In genomic region chr4:106934931-106935582, GRCm38 (mm10) we compare ENCODE assay signal across 8 mouse cellular contexts. TPM values are rescaled to one million over a fixed set of nuclear protein-coding genes. Genes with fewer than 3 reads are reported as not detected.
DNase-seq lines count a peak whose midpoint lies in the region; TF ChIP-seq lines count a peak whose summit lies in the region.

No protein-coding gene starts in this region.

- no peaks in the 10 kb centered on the region for H3K27me3 ChIP-seq in MEL (ENCODE audit: control insufficient read depth in 1 of 2, insufficient read depth in 2 of 2, low read length in 2 of 2)
- H3K27me3 ChIP-seq in erythroblast, embryonic 14.5 days (ENCODE audit: control insufficient read depth), result no peaks in the 10 kb centered on the region

- peak; percentile 94 for TF ChIP-seq EP300 in MEL (IDR thresholded peaks at IDR 0.05; ENCODE audit: low read depth in 1 of 2, low read length in 2 of 2)

- peak; percentile 37 for DNase-seq in CD4-positive helper T cell, adult 2 months (ENCODE audit: low read depth, low spot score)
- DNase-seq in MEL (ENCODE audit: low read depth, low spot score) (peak; percentile 90), liver (peak; percentile 80)
- peak; percentile 37 for DNase-seq in thymus, postnatal 10 days (ENCODE audit: low spot score in 2 of 2)
- no peak for DNase-seq in adrenal gland, adult (ENCODE audit: inconsistent age in 2 of 2, low spot score in 1 of 2)
- DNase-seq in urinary bladder, postnatal 4 days (ENCODE audit: low spot score in 2 of 2), result no peak
- no peak for DNase-seq in heart, adult 11 months

- H3K4me1 ChIP-seq in MEL (ENCODE audit: control insufficient read depth in 1 of 2, insufficient read depth in 2 of 2, low read length in 2 of 2), result peaks cover 36 to 61% of the 10 kb centered on the region in 2 experiments
- peaks cover 91% of the 10 kb centered on the region for H3K4me1 ChIP-seq in erythroblast, embryonic 14.5 days (ENCODE audit: control insufficient read depth)

- H3K4me3 ChIP-seq in MEL (ENCODE audit: control insufficient read depth in 1 of 2, insufficient read depth in 1 of 2, low read depth in 2 of 2, low read length in 2 of 2), result 0 out of 4 replicates have a peak overlapping the region, but pooled peaks of 1 of the 2 experiments have one; percentile 9
- H3K4me3 ChIP-seq in erythroblast, embryonic 14.5 days (replicated peaks), result peak overlapping the region; percentile 46

- peaks cover 7 to 56% of the 10 kb centered on the region in 2 experiments for H3K36me3 ChIP-seq in MEL (ENCODE audit: control insufficient read depth in 1 of 2, insufficient read depth in 2 of 2, low read length in 2 of 2)
- H3K36me3 ChIP-seq in erythroblast, embryonic 14.5 days (ENCODE audit: control insufficient read depth), result peaks cover 100% of the 10 kb centered on the region

- TF ChIP-seq POLR2A in MEL (IDR thresholded peaks at IDR 0.05; ENCODE audit: control insufficient read depth in 1 of 2, insufficient read depth in 1 of 2, low read depth in 1 of 2, low read length in 2 of 2, poor library complexity in 1 of 2), result no peak; a peak in 1 of 4 replicates

- TF ChIP-seq RAD21 in MEL (IDR thresholded peaks at IDR 0.05; ENCODE audit: low read depth, low read length), result no peak

- H3K9ac ChIP-seq in MEL (ENCODE audit: control insufficient read depth, low read depth, low read length, poor library complexity, severe bottlenecking), result peak overlapping the region; percentile 50

- no peak for TF ChIP-seq CTCF in MEL (IDR thresholded peaks at IDR 0.05 in 2 of 3, conservative IDR thresholded peaks at IDR 0.05 in 1 of 3; ENCODE audit: control insufficient read depth in 1 of 3, insufficient read depth in 1 of 3, low read depth in 2 of 3, low read length in 3 of 3, poor library complexity in 1 of 3, severe bottlenecking in 1 of 3)

- H3K79me2 ChIP-seq in MEL (ENCODE audit: control insufficient read depth, insufficient read depth, low read length, poor library complexity), result peaks cover 19% of the 10 kb centered on the region

- no peaks in the 10 kb centered on the region for H3K9me3 ChIP-seq in MEL (replicated peaks; ENCODE audit: insufficient read depth, low read length)
- H3K9me3 ChIP-seq in erythroblast, embryonic 14.5 days (ENCODE audit: control insufficient read depth, low read length), result no peaks in the 10 kb centered on the region

- H3K27ac ChIP-seq in MEL (ENCODE audit: control insufficient read depth, low read depth, low read length), result peak overlapping the region; percentile 100

TF ChIP-seq in MEL, 35 proteins besides CTCF, POLR2A, EP300 and RAD21:
- TF ChIP-seq POLR2AphosphoS2 (IDR thresholded peaks at IDR 0.05; ENCODE audit: low read length) (no peak), ZKSCAN1 (IDR thresholded peaks at IDR 0.05; ENCODE audit: low read depth, low read length) (peak; percentile 98), USF2 (IDR thresholded peaks at IDR 0.05; ENCODE audit: borderline replicate concordance in 1 of 2, insufficient read depth in 1 of 2, low read depth in 1 of 2, low read length in 2 of 2) (no peak), MAZ (IDR thresholded peaks at IDR 0.05; ENCODE audit: low read depth, low read length) (peak; percentile 95), TAL1 (IDR thresholded peaks at IDR 0.05; ENCODE audit: low read length) (peak; percentile 71), SIN3A (IDR thresholded peaks at IDR 0.05; ENCODE audit: low read length) (peak; percentile 93), SMC3 (IDR thresholded peaks at IDR 0.05; ENCODE audit: low read depth, low read length) (no peak), RCOR1 (IDR thresholded peaks at IDR 0.05; ENCODE audit: low read depth, low read length) (peak; percentile 92), CHD2 (IDR thresholded peaks at IDR 0.05; ENCODE audit: low read length) (peak; percentile 33), JUND (IDR thresholded peaks at IDR 0.05; ENCODE audit: low read depth, low read length) (peak; percentile 75), NELFE (IDR thresholded peaks at IDR 0.05; ENCODE audit: low read depth, low read length) (peak; percentile 42; the same call in 1 of the 2 replicates), ELF1 (IDR thresholded peaks at IDR 0.05; ENCODE audit: low read depth, low read length) (0 out of 2 replicates have a peak, but pooled peaks have one; percentile 14), POLR2AphosphoS5 (IDR thresholded peaks at IDR 0.05; ENCODE audit: borderline replicate concordance, low read depth, low read length) (no peak), UBTF (IDR thresholded peaks at IDR 0.05; ENCODE audit: borderline replicate concordance, insufficient read depth, low read depth, low read length) (no peak), ZNF384 (IDR thresholded peaks at IDR 0.05; ENCODE audit: low read depth, low read length) (peak; percentile 80), ZC3H11A (IDR thresholded peaks at IDR 0.05; ENCODE audit: low read depth, low read length) (0 out of 2 replicates have a peak, but pooled peaks have one; percentile 27), MXI1 (IDR thresholded peaks at IDR 0.05; ENCODE audit: low read depth, low read length) (peak; percentile 78), KAT2A (conservative IDR thresholded peaks at IDR 0.05; ENCODE audit: low read depth, low read length) (no peak; the same call in 1 of the 2 replicates), BHLHE40 (IDR thresholded peaks at IDR 0.05; ENCODE audit: borderline replicate concordance, low read depth, low read length) (peak; percentile 74; the same call in 1 of the 2 replicates), USF1 (IDR thresholded peaks at IDR 0.05; ENCODE audit: low read depth, low read length) (peak; percentile 41; the same call in 1 of the 2 replicates), MYB (IDR thresholded peaks at IDR 0.05; ENCODE audit: low read depth, low read length) (peak; percentile 84), ETS1 (IDR thresholded peaks at IDR 0.05; ENCODE audit: low read depth, low read length) (peak; percentile 96), MAX (IDR thresholded peaks at IDR 0.05; ENCODE audit: low read length) (0 out of 2 replicates have a peak, but pooled peaks have one; percentile 46), MYC (IDR thresholded peaks at IDR 0.05; ENCODE audit: low read depth, low read length) (peak; percentile 89), TCF12 (IDR thresholded peaks at IDR 0.05; ENCODE audit: low read depth, low read length) (peak; percentile 92), MAFK (IDR thresholded peaks at IDR 0.05; ENCODE audit: borderline replicate concordance, low read depth, low read length) (peak; percentile 57), CHD1 (IDR thresholded peaks at IDR 0.05; ENCODE audit: low read depth, low read length) (no peak), GABPA (IDR thresholded peaks at IDR 0.05; ENCODE audit: low read depth, low read length) (peak; percentile 69; the same call in 1 of the 2 replicates), E2F4 (IDR thresholded peaks at IDR 0.05; ENCODE audit: borderline replicate concordance, low read depth, low read length) (no peak; the same call in 1 of the 2 replicates), ZMIZ1 (IDR thresholded peaks at IDR 0.05; ENCODE audit: low read depth, low read length) (no peak; the same call in 1 of the 2 replicates), MEF2A (IDR thresholded peaks at IDR 0.05; ENCODE audit: extremely low read depth, insufficient replicate concordance, low read depth, low read length, poor library complexity, severe bottlenecking) (peak; percentile 22; the same call in 1 of the 2 replicates), GATA1 (IDR thresholded peaks at IDR 0.05; ENCODE audit: low read depth, low read length) (peak; percentile 92), HCFC1 (IDR thresholded peaks at IDR 0.05; ENCODE audit: low read depth, low read length) (peak; percentile 57; the same call in 1 of the 2 replicates), NRF1 (IDR thresholded peaks at IDR 0.05; ENCODE audit: insufficient read depth, low read depth, low read length, poor library complexity, severe bottlenecking) (no peak), TBP (IDR thresholded peaks at IDR 0.05; ENCODE audit: low read depth, low read length) (no peak)

RNA-seq across cellular contexts. Expression of gene Ssbp3, which starts 24.6 kb away (rescaled TPM):
- 28.3 and 30.5 TPM in 2 replicates for total RNA-seq in MEL (2012; rRNA removed)
- 100 to 1,000 TPM; 116 to 242 TPM for polyA plus RNA-seq in MEL (2012; ENCODE audit: insufficient read depth in 1 of 2, insufficient read length in 2 of 2, low read depth in 1 of 2, low replicate concordance in 2 of 2, missing spikeins in 1 of 2)
- 93.7 and 94.2 TPM in 2 replicates for polyA plus RNA-seq in erythroblast, embryonic 14.5 days (2012)

Comparison
In these comparisons a context has a peak if more than half of its experiments do, and no peak if none do; other contexts are left out.
1. DNase-seq: peak in CD4-positive helper T cell, adult 2 months (single experiment), MEL (single experiment), liver (single experiment) and thymus, postnatal 10 days (2 of 2); none in adrenal gland, adult (0 of 2), urinary bladder, postnatal 4 days (0 of 2) and heart, adult 11 months (single experiment).